Mouse (Mus musculus) spleen, adult 10 weeks (tissue): ENCODE measurements around the gene Pkdcc. TPM values are rescaled to one million over a fixed set of nuclear protein-coding genes. Genes with fewer than 3 reads are reported as not detected.

ENCODE experiments used
- polyA plus RNA-seq: library from polyadenylated mRNA; stranded (reverse); fragments of 350-450 nt; fragmentation: Illumina TruSeq; extraction: RNeasy Lipid Tissue Mini Kit (QIAGEN cat#74804); gene quantifications from one replicate; pipeline ENCODE4 v1.2.3, GENCODE M21; 2015; ENCODE audit warnings: low replicate concordance; ENCODE audit not compliant: insufficient read depth

Pkdcc gene
- 7.1 TPM for polyA plus RNA-seq

DNA sequence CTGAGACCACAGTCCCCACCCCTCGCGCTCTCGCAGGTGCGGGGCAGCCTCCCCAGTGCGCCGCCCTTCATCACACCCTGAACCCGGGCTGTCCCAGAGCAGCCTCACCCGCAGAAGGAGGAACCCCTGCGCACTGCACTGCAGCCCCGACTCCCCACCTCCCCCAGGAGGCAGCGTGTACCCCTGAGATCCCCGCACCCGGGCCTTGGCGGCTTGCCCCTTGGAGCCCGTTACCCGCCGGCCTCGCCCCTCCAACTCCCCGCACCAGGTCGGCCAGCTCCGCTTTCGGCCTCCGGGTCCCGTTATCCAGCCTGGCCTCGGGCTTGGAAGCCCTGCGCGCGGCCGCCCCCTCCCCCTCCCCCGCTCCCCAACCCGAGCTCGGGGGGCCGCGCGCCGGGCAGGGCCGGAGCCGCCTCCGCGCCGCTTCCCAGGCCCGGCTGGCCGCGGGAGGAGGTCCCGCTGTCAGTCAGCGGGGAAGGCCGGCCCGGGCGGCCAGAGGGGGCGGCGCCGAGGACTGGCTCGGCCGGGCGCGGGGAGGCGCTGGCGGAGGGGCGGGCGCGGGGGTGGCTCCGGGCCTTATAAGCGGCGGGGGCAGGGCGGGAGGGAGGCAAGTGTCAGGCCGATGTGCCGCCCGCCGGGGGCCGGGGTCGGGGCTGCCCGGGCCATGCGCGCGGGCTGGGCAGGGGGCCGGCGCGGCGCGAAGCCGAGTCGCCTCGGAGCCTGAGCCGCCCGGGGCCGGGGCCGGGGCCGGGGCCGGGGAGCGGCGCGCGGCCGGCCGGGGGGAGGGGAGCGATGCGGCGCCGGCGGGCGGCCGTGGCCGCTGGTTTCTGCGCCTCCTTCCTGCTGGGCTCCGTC, at the start of gene Pkdcc:
TSS of gene Pkdcc (plus strand) at position 619 of the 855 bp plus-strand sequence.

Other genes starting within 250 kb of the Pkdcc start
- gene Eml4, start 135.6 kb downstream of the Pkdcc start, polyA plus RNA-seq: 86.9 TPM